Mouse (Mus musculus): ENCODE measurements around the gene Map1lc3b.

DNA sequence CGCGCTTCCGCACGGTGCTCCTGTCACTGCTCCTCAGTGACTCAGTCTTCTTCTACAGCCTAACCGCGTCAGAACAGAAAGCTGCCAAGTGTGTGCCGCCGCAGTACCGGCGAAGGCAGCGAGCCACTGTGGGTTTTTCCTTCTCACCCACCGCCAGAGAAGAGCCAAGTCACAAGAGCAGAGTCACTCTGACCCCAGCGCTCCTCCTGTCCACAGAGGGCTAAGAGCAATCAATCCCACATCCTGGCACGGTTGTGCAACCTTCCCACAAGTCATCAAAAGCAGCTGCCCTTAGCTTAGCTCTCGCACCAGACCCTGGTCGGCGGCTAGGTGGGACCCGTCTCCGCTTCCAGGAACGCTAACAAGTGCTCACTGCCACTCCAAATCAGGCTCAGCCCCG, 19.8 kb upstream of the Map1lc3b start:
- TF ChIP-seq CTCF (IDR thresholded peaks at IDR 0.05; ENCODE audit: control insufficient read depth, insufficient read depth, insufficient read length) = no peak
- no peak for TF ChIP-seq USF1 (IDR thresholded peaks at IDR 0.05; ENCODE audit: low read depth)
- no peak for TF ChIP-seq MYOG (IDR thresholded peaks at IDR 0.05; ENCODE audit: control insufficient read depth, extremely low read depth, insufficient read length)
- TF ChIP-seq MYOD1 (IDR thresholded peaks at IDR 0.05; ENCODE audit: control insufficient read depth, insufficient read length, low read depth) = no peak
- no peak for TF ChIP-seq CEBPB (IDR thresholded peaks at IDR 0.05; ENCODE audit: low read depth)
- no peak for TF ChIP-seq MAX (IDR thresholded peaks at IDR 0.05)
- TF ChIP-seq FOSL1 (IDR thresholded peaks at IDR 0.05; ENCODE audit: insufficient read depth, low read length, poor library complexity, severe bottlenecking) = no peak

All from C2C12 (cell line).